Mouse (Mus musculus): ENCODE measurements at regions not wholly inside any gene's neighbourhood (a gene's known extent, or its start where the extent isn't known, plus 50 kb on each side); places are given as distances from the start of the nearest gene placed in this dataset.

DNA sequence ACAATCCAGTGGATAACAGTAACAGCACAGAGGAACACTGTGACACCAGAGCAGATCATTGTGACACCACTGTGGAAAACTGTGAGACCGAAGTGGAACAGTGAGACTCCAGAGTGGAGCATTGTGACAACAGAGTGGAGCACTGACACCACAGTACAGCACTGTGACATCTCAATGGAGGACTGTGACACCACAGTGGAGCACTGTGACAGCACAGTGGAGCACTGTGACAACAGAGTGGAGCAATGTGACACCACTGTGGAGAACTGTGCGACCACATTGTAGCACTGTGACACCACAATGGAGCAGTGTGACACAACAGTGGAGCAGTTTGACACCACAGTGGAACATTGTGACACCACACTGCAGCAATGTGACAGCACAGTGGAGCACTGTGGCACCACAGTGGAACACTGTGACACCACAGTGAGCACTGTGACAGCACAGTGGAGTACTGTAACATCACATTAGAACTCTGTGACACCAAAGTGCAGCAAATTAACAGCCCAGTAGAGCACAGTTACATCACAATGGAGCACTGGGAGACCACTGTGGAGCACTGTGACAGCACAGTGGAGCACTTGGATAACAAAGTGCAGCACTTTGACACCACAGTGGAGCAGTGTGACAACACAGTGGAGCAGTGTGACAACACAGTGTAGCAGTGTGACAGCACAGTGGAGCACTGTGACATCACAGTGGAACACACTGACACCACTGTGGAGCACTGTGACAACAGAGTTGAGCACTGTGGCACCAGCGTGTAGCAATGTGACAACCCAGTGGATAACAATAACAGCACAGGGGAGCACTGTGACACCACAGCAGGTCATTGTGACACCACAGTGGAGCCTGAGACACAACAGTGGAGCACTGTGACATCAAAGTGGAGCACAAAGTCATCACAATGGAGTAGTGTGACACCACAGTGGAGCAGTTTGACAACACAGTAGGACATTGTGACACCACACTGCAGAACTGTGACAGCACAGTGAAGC is 84.9 kb upstream of the Vmn1r2 start:
- TF ChIP-seq CTCF (IDR thresholded peaks at IDR 0.05; ENCODE audit: control insufficient read depth, insufficient read depth, low read length) (no peak), POLR2A (IDR thresholded peaks at IDR 0.05; ENCODE audit: borderline replicate concordance, control insufficient read depth, low read depth, low read length) (no peak)

All from bone marrow, adult 2 months (tissue).